Mouse (Mus musculus) liver, embryonic 16.5 days (tissue): ENCODE results near the gene Mrps14. TPM values are rescaled to one million over a fixed set of nuclear protein-coding genes. Genes with fewer than 3 reads are reported as not detected.
A peak's percentile ranks its signal among the peaks of the same experiment; 100 is the strongest.

ENCODE experiments used
- ATAC-seq: fragments of 200-750 bp; cut with Nextera tagmentation; 2 replicates; pipeline ENCODE4 v1.8.0; 2017; ENCODE audit warnings: low read depth, mild to moderate bottlenecking, moderate number of reproducible peaks, moderate library complexity
- H3K27ac ChIP-seq: fragments of 300-500 bp; sonication (generic); 2 replicates; pipeline ENCODE4 v1.5.1; 2014; ENCODE audit warnings: mild to moderate bottlenecking, low read length
- H3K27me3 ChIP-seq: fragments of 300-500 bp; sonication (generic); 2 replicates; pipeline ENCODE4 v1.6.1; 2014; ENCODE audit warnings: low read depth, low read length, mixed read lengths; ENCODE audit not compliant: control insufficient read depth, insufficient read depth
- H3K36me3 ChIP-seq: fragments of 300-500 bp; sonication (generic); 2 replicates; pipeline ENCODE4 v1.6.1; 2014; ENCODE audit warnings: mild to moderate bottlenecking; ENCODE audit not compliant: control insufficient read depth, insufficient read depth
- H3K4me1 ChIP-seq: fragments of 300-500 bp; sonication (generic); 2 replicates; pipeline ENCODE4 v1.6.1; 2014; ENCODE audit warnings: low read depth, low read length, mixed read lengths; ENCODE audit not compliant: control insufficient read depth
- H3K4me2 ChIP-seq: fragments of 300-500 bp; sonication (generic); 2 replicates; pipeline ENCODE4 v1.6.1; 2014; ENCODE audit warnings: low read depth, low read length, mixed read lengths
- H3K4me3 ChIP-seq: fragments of 300-500 bp; sonication (generic); 2 replicates; pipeline ENCODE4 v1.5.1; 2014; ENCODE audit warnings: low read depth, mild to moderate bottlenecking, low read length
- H3K9ac ChIP-seq: fragments of 300-500 bp; sonication (generic); 2 replicates; pipeline ENCODE4 v1.6.1; 2014; ENCODE audit warnings: low read depth, low read length
- H3K9me3 ChIP-seq: fragments of 300-500 bp; sonication (generic); replicated peaks from 2 replicates; pipeline ENCODE4 v1.6.1; 2016; ENCODE audit warnings: low read length; ENCODE audit not compliant: control insufficient read depth
- WGBS: fragments of 180-500 bp; shearing (Covaris S2); extraction: QIAGEN DNeasy Blood & Tissue Kit; methylation state at CpG from one replicate; pipeline ENCODE4 v1.1.7; 2014; ENCODE audit not compliant: insufficient replicate concordance; 5-methylcytosine and 5-hydroxymethylcytosine counted together
- polyA plus RNA-seq: library from polyadenylated mRNA; unstranded; fragments of >200 nt; fragmentation: Nextera tagmentation; extraction: Ambion mirVana; gene quantifications from 2 replicates; pipeline ENCODE4 v1.2.1, GENCODE M21; 2015

Mrps14 gene
- polyA plus RNA-seq = 152 and 164 TPM in 2 replicates

GRCm38 (mm10) chr1:160194529-160195336 is at the start of gene Mrps14:
Mrps14 (plus strand) TSS chr1:160195215.
- Histone ChIP-seq H3K4me2 (peak within 1 kb of the TSS; percentile 88), H3K4me1 (peaks cover 13% of the 10 kb centered on the region), H3K27me3 (no peaks in the 10 kb centered on the region), H3K36me3 (peaks cover 2% of the 10 kb centered on the region; the same call in 1 of the 2 replicates), H3K4me3 (peak within 1 kb of the TSS; percentile 69), H3K9ac (peak within 1 kb of the TSS; percentile 61), H3K27ac (peak within 1 kb of the TSS; percentile 7), H3K9me3 (no peaks in the 10 kb centered on the region)
- peak; percentile 99 for ATAC-seq
- WGBS = 8% methylated on average over 31 of the region's 31 CpGs

GRCm38 (mm10) chr1:160145606-160146005 is 49.4 kb upstream of the Mrps14 start:
- no peak for ATAC-seq
- no peaks in the 10 kb centered on the region for H3K27me3 ChIP-seq
- no peak overlapping the region for H3K4me2 ChIP-seq
- no peak overlapping the region for H3K27ac ChIP-seq
- no peak overlapping the region for H3K4me3 ChIP-seq
- H3K9me3 ChIP-seq = no peaks in the 10 kb centered on the region
- 43% methylated on average over 3 of the region's 3 CpGs for WGBS
- no peaks in the 10 kb centered on the region for H3K36me3 ChIP-seq
- no peaks in the 10 kb centered on the region for H3K4me1 ChIP-seq
- no peak overlapping the region for H3K9ac ChIP-seq

DNA sequence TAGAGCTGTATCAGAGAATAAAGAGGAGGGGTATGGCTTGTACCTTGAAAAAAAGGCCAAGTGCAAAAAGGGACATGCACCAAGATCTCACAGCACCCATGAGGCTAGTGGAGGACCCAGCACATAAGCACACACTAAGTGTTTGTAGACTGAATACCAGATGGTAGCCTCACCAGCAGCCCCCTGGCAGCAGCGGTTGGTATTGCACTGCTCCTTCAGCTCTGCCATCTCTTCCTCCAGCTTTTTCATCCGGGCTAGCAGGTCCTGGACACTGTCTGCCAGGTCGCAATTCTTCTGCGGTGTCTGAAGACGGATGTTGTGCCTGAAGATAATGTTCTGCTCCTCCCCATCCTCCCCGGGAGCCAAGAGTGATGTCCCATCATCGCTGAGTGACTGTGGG is 47.7 kb upstream of the Mrps14 start:
- H3K27me3 ChIP-seq = no peaks in the 10 kb centered on the region
- 62% methylated on average over 7 of the region's 7 CpGs for WGBS
- H3K4me1 ChIP-seq = no peaks in the 10 kb centered on the region
- H3K9me3 ChIP-seq = no peaks in the 10 kb centered on the region
- ATAC-seq = no peak
- H3K36me3 ChIP-seq = no peaks in the 10 kb centered on the region
- no peak overlapping the region for H3K9ac ChIP-seq
- H3K27ac ChIP-seq = no peak overlapping the region
- no peak overlapping the region for H3K4me3 ChIP-seq
- H3K4me2 ChIP-seq = no peak overlapping the region

- Histone ChIP-seq H3K4me3 (no peak overlapping the region), H3K4me1 (no peaks in the 10 kb centered on the region), H3K27ac (no peak overlapping the region), H3K9me3 (no peaks in the 10 kb centered on the region), H3K4me2 (no peak overlapping the region), H3K36me3 (no peaks in the 10 kb centered on the region), H3K27me3 (no peaks in the 10 kb centered on the region), H3K9ac (no peak overlapping the region)
- no peak for ATAC-seq
- 55% methylated on average over 11 of the region's 11 CpGs for WGBS
These were observed 45.6 kb upstream of the Mrps14 start for GRCm38 (mm10) chr1:160149291-160149906.

GRCm38 (mm10) chr1:160150726-160151125 is 44.3 kb upstream of the Mrps14 start:
- Histone ChIP-seq H3K27ac (no peak overlapping the region), H3K27me3 (no peaks in the 10 kb centered on the region), H3K4me2 (no peak overlapping the region), H3K4me3 (no peak overlapping the region), H3K4me1 (no peaks in the 10 kb centered on the region), H3K9ac (no peak overlapping the region), H3K9me3 (no peaks in the 10 kb centered on the region), H3K36me3 (no peaks in the 10 kb centered on the region)
- WGBS = 20% methylated on average over 3 of the region's 3 CpGs
- no peak for ATAC-seq

- no peak within 1 kb of the TSS for H3K4me2 ChIP-seq
- H3K4me1 ChIP-seq = no peaks in the 10 kb centered on the region
- no peak within 1 kb of the TSS for H3K9ac ChIP-seq
- H3K9me3 ChIP-seq = no peaks in the 10 kb centered on the region
- no peak within 1 kb of the TSS for H3K4me3 ChIP-seq
- no peaks in the 10 kb centered on the region for H3K36me3 ChIP-seq
- WGBS = 46% methylated on average over 8 of the region's 8 CpGs
- ATAC-seq = no peak
- no peak within 1 kb of the TSS for H3K27ac ChIP-seq
- H3K27me3 ChIP-seq = no peaks in the 10 kb centered on the region
These were observed 41.5 kb upstream of the Mrps14 start, which contains the start of gene Tnn for GRCm38 (mm10) chr1:160153480-160153879. Tnn (minus strand) TSS chr1:160153580.

DNA sequence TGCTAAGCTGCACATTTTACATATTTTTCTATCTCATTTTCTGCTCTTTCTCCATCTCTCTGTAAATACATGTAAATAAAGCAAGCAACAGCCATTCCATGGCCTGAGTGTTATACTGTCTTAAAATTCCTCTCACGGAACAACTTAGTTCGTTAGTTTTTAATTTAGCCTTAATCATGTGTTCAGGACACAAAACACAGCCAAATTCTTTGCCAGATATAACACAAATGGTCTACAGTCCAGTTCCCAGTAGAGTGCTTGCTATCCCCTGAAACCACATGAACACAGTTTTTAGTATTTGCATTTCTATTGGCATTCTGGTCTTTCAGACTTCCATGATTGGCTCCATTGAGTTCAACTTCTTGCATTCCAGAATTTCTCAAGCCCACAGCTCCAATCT is 36.8 kb upstream of the Mrps14 start:
- ATAC-seq = no peak

GRCm38 (mm10) chr1:160166600-160166999 is 28.4 kb upstream of the Mrps14 start:
- Histone ChIP-seq H3K27ac (no peak overlapping the region), H3K27me3 (no peaks in the 10 kb centered on the region), H3K4me2 (no peak overlapping the region), H3K9me3 (no peaks in the 10 kb centered on the region), H3K36me3 (no peaks in the 10 kb centered on the region), H3K4me1 (no peaks in the 10 kb centered on the region), H3K4me3 (no peak overlapping the region), H3K9ac (no peak overlapping the region)
- 55% methylated on average over 3 of the region's 5 CpGs for WGBS
- no peak for ATAC-seq

More for the DNA sequence above, 36.8 kb upstream of the Mrps14 start:
- H3K36me3 ChIP-seq = no peaks in the 10 kb centered on the region
- H3K9ac ChIP-seq = no peak overlapping the region
- H3K9me3 ChIP-seq = no peaks in the 10 kb centered on the region
- no peak overlapping the region for H3K4me2 ChIP-seq
- H3K4me1 ChIP-seq = no peaks in the 10 kb centered on the region
- H3K27me3 ChIP-seq = no peaks in the 10 kb centered on the region
- H3K27ac ChIP-seq = no peak overlapping the region
- no peak overlapping the region for H3K4me3 ChIP-seq
- 83% methylated on average over 2 of the region's 2 CpGs for WGBS

GRCm38 (mm10) chr1:160176903-160177302 is 18.1 kb upstream of the Mrps14 start:
- Histone ChIP-seq H3K4me1 (no peaks in the 10 kb centered on the region), H3K4me2 (no peak overlapping the region), H3K4me3 (no peak overlapping the region), H3K27ac (no peak overlapping the region), H3K27me3 (no peaks in the 10 kb centered on the region), H3K9ac (no peak overlapping the region), H3K9me3 (no peaks in the 10 kb centered on the region), H3K36me3 (no peaks in the 10 kb centered on the region)
- 58% methylated on average over 8 of the region's 8 CpGs for WGBS
- ATAC-seq = no peak
